Mouse (Mus musculus) T-helper 17 cell (primary cell): ENCODE data around the gene Zfp28.

Experiments
- in situ Hi-C, 2 experiments: fragments of 300-600 bp; cut with MboI, MseI; formaldehyde crosslinking; loops; 1 replicate in 1 of 2; 2 replicates in 1 of 2; pipeline ENCODE4 v1.15.1; 2025; ENCODE audit warnings: high pct_unique_total_duplicates in 2 of 2

Zfp28 gene

GRCm38 (mm10) chr7:6389449-6389848 lies 6.4 kb downstream of the Zfp28 start:
- in situ Hi-C loops: loop anchor here (5.0 to 25.0 kb wide), 3 partner anchors 222 to 1302 kb away; partner anchors contain the start of gene Epn1 (in 1 of the 2)

- in situ Hi-C loops: loop anchor here in 1 of 2 experiments (5.0 to 25.0 kb wide), 2 partner anchors 784 to 1311 kb away; partner anchors contain the start of gene Epn1
Measured at GRCm38 (mm10) chr7:6397996-6398975, 15.2 kb downstream of the Zfp28 start, which contains the start of gene Smim17. Smim17 (plus strand) TSS chr7:6398715.

DNA sequence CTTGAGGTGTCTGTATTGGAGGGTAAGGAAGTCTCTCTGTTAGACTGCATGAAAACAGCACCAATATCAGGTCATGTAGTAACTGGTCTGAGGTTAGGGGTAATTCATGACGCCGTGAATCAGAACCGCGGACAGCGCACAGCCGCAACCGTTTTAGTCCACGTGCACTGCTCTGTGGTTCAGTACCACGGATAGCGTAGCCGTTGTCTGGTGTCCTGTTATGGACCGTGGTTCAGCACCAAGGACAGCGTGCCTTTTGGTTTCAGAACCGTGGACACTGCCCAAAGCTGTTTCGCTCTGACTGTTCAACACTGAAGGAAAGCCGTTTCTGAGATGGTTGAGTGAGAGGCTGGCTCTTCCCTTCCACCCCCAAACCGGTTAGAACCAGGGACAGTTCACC lies 26.9 kb downstream of the Zfp28 start, which contains the start of gene Gm20715:
Gene Gm20715 (plus strand): TSS at position 235 of the 400 bp plus-strand sequence.
- in situ Hi-C loops: no loop called here

- in situ Hi-C loops: no loop called here
Measured at GRCm38 (mm10) chr7:6414626-6415441, 31.7 kb downstream of the Zfp28 start.

- in situ Hi-C loops: no loop called here
Measured at GRCm38 (mm10) chr7:6415442-6415787, 32.3 kb downstream of the Zfp28 start.

- in situ Hi-C loops: no loop called here
Measured at GRCm38 (mm10) chr7:6419894-6420293, 36.8 kb downstream of the Zfp28 start.

- in situ Hi-C loops: loop anchor here (5.0 kb wide), 1 partner anchor 72 kb away; no protein-coding TSS in a partner anchor
Measured at GRCm38 (mm10) chr7:6429381-6429780, 46.3 kb downstream of the Zfp28 start.

DNA sequence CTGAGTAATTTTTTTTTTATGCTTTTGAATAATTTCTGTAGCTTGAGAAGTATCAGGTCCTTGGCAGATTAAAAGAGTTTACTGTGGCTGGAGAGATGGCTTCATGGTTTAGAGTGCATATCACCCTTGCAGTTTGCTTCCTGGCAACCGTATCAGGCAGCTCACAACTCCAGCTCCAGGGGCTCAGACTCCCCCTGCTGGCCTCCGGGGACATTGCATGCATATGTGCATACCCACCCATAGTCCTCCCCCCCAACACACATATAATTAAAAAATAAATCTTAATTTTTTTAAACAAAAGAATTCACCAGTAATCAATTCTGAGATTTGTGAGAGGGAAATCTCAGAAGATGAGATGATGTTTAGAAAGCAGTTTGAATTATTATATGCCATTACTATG lies 47.2 kb downstream of the Zfp28 start:
- in situ Hi-C loops: no loop called here

DNA sequence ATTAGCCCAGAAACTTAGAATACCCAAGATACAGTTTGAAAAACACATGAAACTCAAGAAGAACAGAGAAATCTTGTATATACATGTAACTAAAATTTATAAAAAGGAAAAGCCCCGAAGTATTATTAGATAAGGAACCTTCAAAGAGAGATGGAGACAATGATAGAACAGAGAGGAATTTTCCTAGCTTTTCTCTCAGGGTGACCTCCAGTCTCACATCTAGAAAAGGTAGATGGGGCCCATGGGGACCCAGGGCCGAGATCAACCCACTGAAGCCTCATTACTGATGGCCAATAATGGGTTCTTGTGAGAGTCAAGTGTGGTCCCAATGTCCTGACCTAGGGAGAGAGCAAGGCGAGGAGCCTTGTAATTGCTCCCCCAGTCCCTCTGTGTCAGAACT lies 55.3 kb downstream of the Zfp28 start, which contains the start of gene Olfr1344:
Gene Olfr1344 (plus strand): TSS at position 301 of the 400 bp plus-strand sequence.
- in situ Hi-C loops: loop anchor here (5.0 kb wide), 2 partner anchors 484 to 499 kb away; no protein-coding TSS in a partner anchor

DNA sequence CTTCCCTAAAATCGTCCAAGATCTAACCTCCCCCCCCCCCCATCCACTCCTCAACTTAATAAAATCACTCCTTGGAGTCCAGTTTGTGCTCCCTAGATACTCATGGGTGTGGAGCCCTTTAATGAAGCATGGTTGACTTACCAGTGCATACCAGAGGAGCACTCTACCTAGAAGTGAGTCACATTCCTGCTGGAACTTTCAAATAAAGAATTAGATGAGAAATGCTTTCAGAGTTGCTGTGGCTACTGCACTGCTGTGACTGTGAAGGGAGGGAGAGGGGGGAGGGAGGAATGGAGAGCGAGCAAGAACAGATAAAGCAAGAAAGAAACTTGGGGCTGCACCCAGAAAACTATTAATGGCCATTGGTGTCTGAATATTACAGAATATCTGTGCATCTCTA lies 58.1 kb downstream of the Zfp28 start:
- in situ Hi-C loops: no loop called here
